In genomic region chr4:69195645-69196044, GRCm38 (mm10) we compare ENCODE assay signal across 8 mouse cellular contexts.
DNase-seq lines count a peak whose midpoint lies in the region; ATAC-seq and TF ChIP-seq lines count a peak whose summit lies in the region.

No protein-coding gene starts in this region.

- WGBS in hindbrain, embryonic 13.5 days, result 1% methylated on average over 13 of the region's 13 CpGs
- WGBS in lung, embryonic 14.5 days, result 1% methylated on average over 13 of the region's 13 CpGs

- no peaks in the 10 kb centered on the region for H3K27me3 ChIP-seq in Patski
- H3K27me3 ChIP-seq in hindbrain, embryonic 13.5 days, result no peaks in the 10 kb centered on the region
- no peaks in the 10 kb centered on the region for H3K27me3 ChIP-seq in lung, embryonic 14.5 days (ENCODE audit: insufficient read depth, low read length)

- H3K4me3 ChIP-seq in hindbrain, embryonic 13.5 days, result peak overlapping the region; percentile 45
- peak overlapping the region; percentile 25 for H3K4me3 ChIP-seq in lung, embryonic 14.5 days (ENCODE audit: low read depth, low read length)

- POLR2A ChIA-PET in Patski (lab: Charles Lee), result no interaction called here

- ATAC-seq in Patski, result no peak
- peak; percentile 96 for ATAC-seq in hindbrain, embryonic 13.5 days (ENCODE audit: low FRiP score)
- ATAC-seq in lung, embryonic 14.5 days (ENCODE audit: insufficient read depth), result peak; percentile 90; the same call in 1 of the 2 replicates

- CTCF ChIA-PET in Patski (lab: Charles Lee), result no interaction called here

- peak overlapping the region; percentile 73 for H3K9ac ChIP-seq in hindbrain, embryonic 13.5 days
- peak overlapping the region; percentile 30; the same call in 1 of the 2 replicates for H3K9ac ChIP-seq in lung, embryonic 14.5 days

- DNase-seq in Patski (ENCODE audit: low read depth, low spot score), result no peak
- DNase-seq in cerebellum, adult 9-11 months, result peak; percentile 69
- peak; percentile 42 to 86 for DNase-seq in frontal cortex, adult 2 months (ENCODE audit: extremely low spot score in 1 of 2, low spot score in 1 of 2)
- DNase-seq in layer of hippocampus, postnatal 10 days (ENCODE audit: low spot score in 2 of 2), result peak; percentile 80 to 85
- DNase-seq in lung, embryonic 14.5 days, result peak; percentile 86
- peak; percentile 30 for DNase-seq in retina, adult 2 months (ENCODE audit: low read depth, low spot score)
- DNase-seq in spleen, postnatal 36 days (ENCODE audit: low spot score in 2 of 2), result no peak

- H3K9me3 ChIP-seq in hindbrain, embryonic 13.5 days, result no peaks in the 10 kb centered on the region
- no peaks in the 10 kb centered on the region for H3K9me3 ChIP-seq in lung, embryonic 14.5 days (ENCODE audit: low read depth, low read length)

- peak overlapping the region; percentile 81 for H3K27ac ChIP-seq in hindbrain, embryonic 13.5 days
- no peak overlapping the region for H3K27ac ChIP-seq in lung, embryonic 14.5 days (ENCODE audit: low read depth)

- H3K4me2 ChIP-seq in hindbrain, embryonic 13.5 days, result peak overlapping the region; percentile 65
- H3K4me2 ChIP-seq in lung, embryonic 14.5 days, result peak overlapping the region; percentile 59

- TF ChIP-seq CTCF in Patski (IDR thresholded peaks at IDR 0.05), result peak; percentile 48
- TF ChIP-seq CTCF in lung, embryonic 14.5 days (IDR thresholded peaks at IDR 0.05; ENCODE audit: low read depth), result peak; percentile 76

- in situ Hi-C loops in Patski (cut with MboI; ENCODE audit: low pct_unique_long_range_greater_than_20kb), result loop anchor here (25.0 kb wide), 1 partner anchor 1117 kb away; no protein-coding TSS in a partner anchor

- H3K4me1 ChIP-seq in hindbrain, embryonic 13.5 days (replicated peaks), result no peaks in the 10 kb centered on the region; the same call in 1 of the 2 replicates
- H3K4me1 ChIP-seq in lung, embryonic 14.5 days (ENCODE audit: insufficient read depth), result no peaks in the 10 kb centered on the region

- H3K36me3 ChIP-seq in hindbrain, embryonic 13.5 days, result no peaks in the 10 kb centered on the region
- H3K36me3 ChIP-seq in lung, embryonic 14.5 days (ENCODE audit: insufficient read depth), result no peaks in the 10 kb centered on the region

Comparison
In these comparisons a context has a peak if more than half of its experiments do, and no peak if none do; other contexts are left out.
1. DNase-seq: peak in cerebellum, adult 9-11 months (single experiment), frontal cortex, adult 2 months (2 of 2), layer of hippocampus, postnatal 10 days (2 of 2), lung, embryonic 14.5 days (single experiment) and retina, adult 2 months (single experiment); none in Patski (single experiment) and spleen, postnatal 36 days (0 of 2).